Mouse (Mus musculus): ENCODE results near the gene Siglec1. TPM values are rescaled to one million over a fixed set of nuclear protein-coding genes. Genes with fewer than 3 reads are reported as not detected.
A peak's percentile ranks its signal among the peaks of the same experiment; 100 is the strongest.

Siglec1 gene
- polyA plus RNA-seq, 1 experiment from 2014 or later: 0.34 TPM

DNA sequence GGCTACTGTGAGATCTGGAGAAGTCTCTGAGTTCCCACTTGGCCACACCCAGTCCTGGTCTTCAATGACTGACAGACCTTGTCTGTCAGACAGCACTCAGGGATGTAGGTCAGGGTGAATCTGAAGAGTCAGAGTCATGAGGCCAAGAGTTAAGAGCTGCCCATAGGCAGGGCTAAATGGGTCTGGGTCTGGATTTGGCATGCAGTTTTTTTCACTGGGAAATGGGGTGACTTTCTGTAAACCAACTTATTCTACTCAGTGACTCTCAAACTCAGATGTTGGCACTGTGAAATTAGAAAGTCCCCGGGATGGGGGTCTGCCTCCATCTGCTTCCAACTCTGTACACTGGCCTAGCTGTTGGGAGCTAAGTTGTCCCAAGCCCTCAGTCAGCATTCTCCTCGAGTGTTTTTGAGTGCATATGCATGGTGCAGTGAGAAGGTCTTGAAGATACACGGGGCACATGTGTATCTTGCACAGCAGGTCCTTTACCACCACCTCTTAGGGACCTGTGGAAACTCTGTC, 42.1 kb upstream of the Siglec1 start:
- Histone ChIP-seq H3K27me3 (ENCODE audit: control insufficient read depth, insufficient read depth, low read depth, low read length) (no peaks in the 10 kb centered on the region), H3K4me3 (ENCODE audit: low read length) (peak overlapping the region; percentile 10; the same call in 1 of the 2 replicates), H3K9me3 (ENCODE audit: control insufficient read depth, low read length) (no peaks in the 10 kb centered on the region), H3K4me1 (replicated peaks; ENCODE audit: control insufficient read depth, insufficient read depth, low read length) (peaks cover 8% of the 10 kb centered on the region; the same call in 1 of the 2 replicates), H3K36me3 (ENCODE audit: control insufficient read depth, insufficient read depth, low read length) (no peaks in the 10 kb centered on the region), H3K9ac (ENCODE audit: low read length) (no peak overlapping the region), H3K27ac (ENCODE audit: low read length) (no peak overlapping the region), H3K4me2 (ENCODE audit: low read depth, low read length) (peak overlapping the region; percentile 70)
- 66% methylated on average over 3 of the region's 3 CpGs for WGBS
- ATAC-seq (ENCODE audit: low read depth): no peak

DNA sequence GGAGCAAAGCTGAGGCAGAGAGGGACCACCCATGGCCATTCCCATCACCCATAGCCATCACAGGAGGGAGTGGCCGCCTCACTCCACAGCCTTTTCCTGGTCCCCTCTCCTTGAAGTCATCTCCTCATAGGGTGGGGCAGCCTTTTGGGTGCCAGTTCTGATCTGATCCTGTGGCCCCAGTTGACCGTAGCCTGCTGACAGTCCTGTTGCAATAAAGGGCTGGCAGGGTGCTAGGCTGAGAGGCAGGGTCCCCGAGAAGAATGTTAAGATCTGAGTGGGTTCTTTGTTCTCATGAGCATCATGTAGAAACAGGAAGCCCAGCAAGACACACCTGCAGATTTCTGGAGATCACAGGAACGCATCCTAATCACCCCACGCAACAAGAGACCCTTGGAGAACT, 41.6 kb upstream of the Siglec1 start:
- peak overlapping the region; percentile 77 for H3K9ac ChIP-seq (ENCODE audit: low read length)
- H3K4me2 ChIP-seq (ENCODE audit: low read depth, low read length): peak overlapping the region; percentile 70
- WGBS: 70% methylated on average over 5 of the region's 5 CpGs
- peaks cover 8% of the 10 kb centered on the region; the same call in 1 of the 2 replicates for H3K4me1 ChIP-seq (replicated peaks; ENCODE audit: control insufficient read depth, insufficient read depth, low read length)
- H3K9me3 ChIP-seq (ENCODE audit: control insufficient read depth, low read length): no peaks in the 10 kb centered on the region
- ATAC-seq (ENCODE audit: low read depth): no peak
- H3K27ac ChIP-seq (ENCODE audit: low read length): no peak overlapping the region
- H3K27me3 ChIP-seq (ENCODE audit: control insufficient read depth, insufficient read depth, low read depth, low read length): no peaks in the 10 kb centered on the region
- H3K4me3 ChIP-seq (ENCODE audit: low read length): peak overlapping the region; percentile 56
- no peaks in the 10 kb centered on the region for H3K36me3 ChIP-seq (ENCODE audit: control insufficient read depth, insufficient read depth, low read length)

DNA sequence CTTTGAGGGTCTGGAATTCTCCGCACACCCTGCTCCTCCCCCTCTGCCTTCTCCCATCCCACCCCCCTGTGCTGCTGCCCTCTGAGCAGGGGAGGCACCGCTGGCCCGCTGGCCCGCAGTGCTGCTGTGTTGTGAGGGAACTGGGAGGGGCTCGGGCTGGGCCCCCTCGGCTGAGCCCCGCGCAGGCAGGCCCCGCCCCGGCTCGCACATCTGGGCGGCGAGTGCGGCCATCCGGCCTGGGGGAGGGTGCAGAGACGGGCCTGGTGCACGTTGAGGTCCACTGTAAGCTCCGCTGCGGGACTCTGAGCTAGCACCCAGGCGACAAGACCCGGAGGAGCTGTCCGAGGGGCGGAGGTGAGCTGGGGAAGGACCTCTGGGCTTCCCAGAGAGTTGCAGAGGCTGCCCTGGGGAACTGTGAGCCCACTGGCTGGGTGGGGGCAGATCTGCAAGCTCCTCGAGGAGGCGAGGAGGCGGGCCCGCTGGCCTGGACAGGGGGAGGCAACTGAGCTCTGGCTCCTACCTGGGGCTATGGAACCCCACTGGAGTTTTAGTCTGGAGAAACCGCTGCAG, 40.7 kb upstream of the Siglec1 start, which contains the start of gene Hspa12b:
TSS of gene Hspa12b (plus strand) at position 120 of the 570 bp plus-strand sequence.
- H3K4me1 ChIP-seq (replicated peaks; ENCODE audit: control insufficient read depth, insufficient read depth, low read length): peaks cover 8% of the 10 kb centered on the region; the same call in 1 of the 2 replicates
- under 1% methylated on average over 27 of the region's 28 CpGs for WGBS
- ATAC-seq (ENCODE audit: low read depth): peak; percentile 97

DNA sequence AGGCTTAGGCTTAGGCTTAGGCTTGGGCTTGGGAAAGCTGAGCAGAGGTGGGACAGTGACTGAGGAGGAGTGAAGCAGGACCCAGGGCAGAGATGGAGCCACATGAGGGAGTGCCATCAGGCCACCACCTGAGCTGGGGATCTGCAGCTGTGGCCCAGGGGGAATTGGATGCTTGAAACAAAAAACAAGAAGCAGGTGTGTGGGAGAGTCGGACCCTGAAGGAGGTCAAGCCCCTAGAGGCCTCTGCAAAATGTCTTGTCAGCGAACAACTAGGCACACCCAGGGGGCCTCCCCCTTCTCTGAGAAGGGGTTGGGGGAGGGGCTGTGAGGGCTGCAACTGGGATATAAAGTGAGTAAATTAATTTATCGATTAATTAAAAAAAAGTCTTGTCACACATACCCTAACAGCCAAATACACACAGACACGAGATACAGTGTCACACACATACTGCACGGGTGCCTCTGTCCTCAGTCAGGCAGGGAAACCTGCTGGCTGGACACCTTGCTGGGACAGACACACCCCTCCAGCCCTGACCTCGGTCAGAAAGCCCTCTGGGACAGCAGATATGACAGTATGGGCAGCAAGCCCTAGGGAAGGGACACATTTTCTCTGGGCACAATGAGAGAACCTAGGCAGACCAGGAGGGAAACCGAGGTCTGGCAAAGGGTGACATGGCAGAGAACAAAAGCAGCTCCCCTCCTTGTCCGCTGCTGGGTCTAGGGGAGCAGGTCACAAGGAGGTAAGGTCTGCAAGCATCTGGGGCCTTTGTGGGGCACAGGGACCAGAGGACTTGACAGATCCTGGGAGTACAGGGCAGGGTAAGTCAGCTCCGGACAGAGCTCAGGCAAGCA, 39.6 kb upstream of the Siglec1 start:
- no peak for ATAC-seq (ENCODE audit: low read depth)
- Histone ChIP-seq H3K27me3 (ENCODE audit: control insufficient read depth, insufficient read depth, low read depth, low read length) (no peaks in the 10 kb centered on the region), H3K27ac (ENCODE audit: low read length) (no peak overlapping the region), H3K36me3 (ENCODE audit: control insufficient read depth, insufficient read depth, low read length) (no peaks in the 10 kb centered on the region), H3K4me2 (ENCODE audit: low read depth, low read length) (no peak overlapping the region), H3K9ac (ENCODE audit: low read length) (no peak overlapping the region), H3K9me3 (ENCODE audit: control insufficient read depth, low read length) (no peaks in the 10 kb centered on the region), H3K4me3 (ENCODE audit: low read length) (no peak overlapping the region), H3K4me1 (replicated peaks; ENCODE audit: control insufficient read depth, insufficient read depth, low read length) (peaks cover 8% of the 10 kb centered on the region; the same call in 1 of the 2 replicates)
- WGBS: 60% methylated on average over 9 of the region's 9 CpGs

More for the DNA sequence above, 40.7 kb upstream of the Siglec1 start, which contains the start of gene Hspa12b:
- Histone ChIP-seq H3K27ac (ENCODE audit: low read length) (peak within 1 kb of the TSS; percentile 42), H3K9me3 (ENCODE audit: control insufficient read depth, low read length) (no peaks in the 10 kb centered on the region), H3K4me2 (ENCODE audit: low read depth, low read length) (peak within 1 kb of the TSS; percentile 70), H3K27me3 (ENCODE audit: control insufficient read depth, insufficient read depth, low read depth, low read length) (no peaks in the 10 kb centered on the region), H3K4me3 (ENCODE audit: low read length) (peak within 1 kb of the TSS; percentile 56), H3K36me3 (ENCODE audit: control insufficient read depth, insufficient read depth, low read length) (no peaks in the 10 kb centered on the region), H3K9ac (ENCODE audit: low read length) (peak within 1 kb of the TSS; percentile 77)

DNA sequence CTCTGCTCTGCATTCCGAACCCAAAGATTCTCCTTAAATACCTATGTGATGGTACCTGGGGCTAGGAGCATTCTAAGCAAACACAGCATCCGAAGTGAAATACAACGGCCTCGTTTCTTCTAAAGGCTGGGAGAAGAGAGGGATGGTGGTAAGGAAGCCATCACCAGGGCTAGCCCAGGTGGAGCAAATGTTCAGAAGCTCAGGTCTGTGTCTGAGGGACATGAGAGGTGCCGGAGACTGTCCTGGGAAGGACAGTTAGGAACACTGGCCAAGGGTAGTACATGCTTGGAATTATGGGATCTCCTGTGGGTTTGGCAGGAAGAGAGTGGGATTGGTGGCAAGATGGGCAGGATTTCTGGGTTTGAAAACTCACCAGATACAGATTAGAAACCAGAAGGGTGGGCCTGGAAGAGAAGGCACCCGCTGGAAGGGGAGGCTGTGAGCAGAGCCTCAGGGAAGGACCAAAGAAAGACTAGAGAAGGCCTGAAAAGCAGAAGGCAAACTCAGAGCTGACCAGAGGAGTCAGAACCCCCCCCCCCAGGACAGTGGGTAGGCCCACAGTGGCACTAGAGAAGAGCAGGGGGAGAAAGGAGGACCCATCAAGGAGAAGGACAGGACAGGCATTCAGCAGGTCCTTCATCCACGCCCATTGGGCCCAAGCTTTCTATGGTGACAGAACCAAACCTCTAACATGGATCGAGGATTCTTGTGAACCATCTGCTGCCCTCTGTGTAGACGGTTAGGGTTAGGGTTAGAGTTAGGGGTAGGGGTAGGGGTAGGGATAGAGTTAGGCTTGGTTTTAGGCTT, 38.8 kb upstream of the Siglec1 start:
- H3K9ac ChIP-seq (ENCODE audit: low read length): no peak overlapping the region
- H3K4me3 ChIP-seq (ENCODE audit: low read length): no peak overlapping the region
- H3K27ac ChIP-seq (ENCODE audit: low read length): no peak overlapping the region
- H3K27me3 ChIP-seq (ENCODE audit: control insufficient read depth, insufficient read depth, low read depth, low read length): no peaks in the 10 kb centered on the region
- no peaks in the 10 kb centered on the region for H3K9me3 ChIP-seq (ENCODE audit: control insufficient read depth, low read length)
- H3K36me3 ChIP-seq (ENCODE audit: control insufficient read depth, insufficient read depth, low read length): no peaks in the 10 kb centered on the region
- no peak overlapping the region for H3K4me2 ChIP-seq (ENCODE audit: low read depth, low read length)
- ATAC-seq (ENCODE audit: low read depth): no peak
- 85% methylated on average over 9 of the region's 9 CpGs for WGBS
- H3K4me1 ChIP-seq (replicated peaks; ENCODE audit: control insufficient read depth, insufficient read depth, low read length): peaks cover 8% of the 10 kb centered on the region; the same call in 1 of the 2 replicates

DNA sequence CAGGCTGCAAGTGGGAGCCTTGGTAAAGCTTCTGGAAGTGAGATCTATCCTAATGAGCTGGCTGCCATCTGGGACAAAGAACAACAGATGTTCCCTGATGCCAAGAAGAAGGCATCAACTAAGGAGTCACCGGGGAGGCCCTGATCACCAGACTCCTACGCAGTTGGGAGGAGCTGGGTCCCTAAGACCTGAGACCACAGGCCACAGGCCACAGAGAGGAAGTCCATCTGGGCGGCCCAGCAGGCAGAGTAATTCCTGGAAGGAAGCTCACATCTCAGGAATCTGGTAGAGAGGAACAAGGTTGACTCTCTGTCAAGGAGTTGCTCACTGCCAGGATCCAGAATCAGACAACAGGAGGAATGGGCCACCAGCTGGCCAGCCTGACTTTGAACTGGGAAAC, 37.6 kb upstream of the Siglec1 start:
- Histone ChIP-seq H3K9me3 (ENCODE audit: control insufficient read depth, low read length) (no peaks in the 10 kb centered on the region), H3K4me3 (ENCODE audit: low read length) (no peak overlapping the region), H3K27ac (ENCODE audit: low read length) (peak overlapping the region; percentile 47; the same call in 1 of the 2 replicates), H3K36me3 (ENCODE audit: control insufficient read depth, insufficient read depth, low read length) (no peaks in the 10 kb centered on the region), H3K4me1 (replicated peaks; ENCODE audit: control insufficient read depth, insufficient read depth, low read length) (peaks cover 8% of the 10 kb centered on the region; the same call in 1 of the 2 replicates), H3K9ac (ENCODE audit: low read length) (no peak overlapping the region), H3K4me2 (ENCODE audit: low read depth, low read length) (no peak overlapping the region), H3K27me3 (ENCODE audit: control insufficient read depth, insufficient read depth, low read depth, low read length) (no peaks in the 10 kb centered on the region)
- WGBS: 59% methylated on average over 3 of the region's 3 CpGs
- no peak; the same call in 1 of the 2 replicates for ATAC-seq (ENCODE audit: low read depth)

DNA sequence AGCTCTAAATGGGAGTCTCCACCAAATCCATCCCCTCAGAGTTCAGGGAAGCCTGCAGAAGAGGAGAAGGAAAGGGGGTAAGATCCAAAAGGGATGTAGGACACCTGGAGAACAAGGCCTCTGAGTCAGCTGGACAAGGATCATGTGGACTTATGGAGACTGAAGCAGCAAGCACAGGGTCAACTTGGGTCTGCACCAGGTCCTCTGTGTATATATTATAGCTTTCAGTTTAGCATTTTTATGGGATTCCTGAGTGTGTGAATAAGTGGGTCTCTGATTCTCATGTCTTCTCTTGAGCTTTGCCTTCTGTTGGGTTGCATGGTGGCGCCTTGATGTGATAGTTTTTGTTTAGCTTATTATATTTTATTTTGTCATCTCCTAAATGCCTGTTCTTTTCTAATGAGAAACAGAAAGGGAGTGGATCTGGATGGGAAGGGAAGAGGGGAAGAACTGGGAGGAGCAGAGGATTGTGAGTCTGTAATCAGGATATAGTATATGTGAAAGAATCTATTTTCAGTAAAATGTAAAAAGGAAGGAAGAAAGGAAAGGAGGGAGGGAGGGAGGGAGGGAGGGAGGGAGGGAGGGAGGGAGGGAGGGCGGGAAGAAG, 32.5 kb upstream of the Siglec1 start:
- Histone ChIP-seq H3K4me3 (ENCODE audit: low read length) (no peak overlapping the region), H3K9ac (ENCODE audit: low read length) (no peak overlapping the region), H3K4me2 (ENCODE audit: low read depth, low read length) (no peak overlapping the region), H3K36me3 (ENCODE audit: control insufficient read depth, insufficient read depth, low read length) (no peaks in the 10 kb centered on the region), H3K27me3 (ENCODE audit: control insufficient read depth, insufficient read depth, low read depth, low read length) (no peaks in the 10 kb centered on the region), H3K27ac (ENCODE audit: low read length) (no peak overlapping the region), H3K9me3 (ENCODE audit: control insufficient read depth, low read length) (no peaks in the 10 kb centered on the region), H3K4me1 (replicated peaks; ENCODE audit: control insufficient read depth, insufficient read depth, low read length) (no peaks in the 10 kb centered on the region)
- ATAC-seq (ENCODE audit: low read depth): no peak
- WGBS: 75% methylated on average over 2 of the region's 2 CpGs

DNA sequence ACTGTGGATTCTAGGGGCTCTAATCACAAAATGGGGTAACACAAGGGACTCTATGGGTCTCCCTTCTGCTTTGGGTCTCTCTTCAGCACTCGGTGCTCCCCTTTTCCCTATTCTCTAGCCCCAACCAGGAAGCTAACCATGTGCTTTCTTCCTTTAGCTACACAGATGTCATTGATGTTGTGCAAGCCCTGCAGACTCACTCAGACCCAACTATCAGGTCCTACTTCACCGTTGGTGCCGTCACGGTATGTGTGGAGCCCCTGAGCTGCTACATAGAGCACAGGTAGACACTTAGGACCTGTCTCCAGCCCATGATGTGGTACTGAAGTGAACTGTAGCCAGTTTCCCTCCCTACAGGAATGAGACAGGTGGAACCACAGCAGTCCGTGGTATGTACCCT, 19.4 kb upstream of the Siglec1 start:
- Histone ChIP-seq H3K4me1 (replicated peaks; ENCODE audit: control insufficient read depth, insufficient read depth, low read length) (no peaks in the 10 kb centered on the region), H3K27me3 (ENCODE audit: control insufficient read depth, insufficient read depth, low read depth, low read length) (no peaks in the 10 kb centered on the region), H3K9ac (ENCODE audit: low read length) (no peak overlapping the region), H3K4me3 (ENCODE audit: low read length) (no peak overlapping the region), H3K27ac (ENCODE audit: low read length) (no peak overlapping the region), H3K36me3 (ENCODE audit: control insufficient read depth, insufficient read depth, low read length) (no peaks in the 10 kb centered on the region), H3K4me2 (ENCODE audit: low read depth, low read length) (no peak overlapping the region), H3K9me3 (ENCODE audit: control insufficient read depth, low read length) (no peaks in the 10 kb centered on the region)
- WGBS: 84% methylated on average over 5 of the region's 5 CpGs
- ATAC-seq (ENCODE audit: low read depth): no peak

Data from lung, embryonic 16.5 days (tissue).